Mouse (Mus musculus): ENCODE results near the gene Podnl1. TPM values are rescaled to one million over a fixed set of nuclear protein-coding genes. Genes with fewer than 3 reads are reported as not detected.

The Podnl1 gene
- 0.14 and 0.17 TPM in 2 replicates for polyA plus RNA-seq (2016; fragmentation: Nextera tagmentation; extraction: Ambion mirVana)

DNA sequence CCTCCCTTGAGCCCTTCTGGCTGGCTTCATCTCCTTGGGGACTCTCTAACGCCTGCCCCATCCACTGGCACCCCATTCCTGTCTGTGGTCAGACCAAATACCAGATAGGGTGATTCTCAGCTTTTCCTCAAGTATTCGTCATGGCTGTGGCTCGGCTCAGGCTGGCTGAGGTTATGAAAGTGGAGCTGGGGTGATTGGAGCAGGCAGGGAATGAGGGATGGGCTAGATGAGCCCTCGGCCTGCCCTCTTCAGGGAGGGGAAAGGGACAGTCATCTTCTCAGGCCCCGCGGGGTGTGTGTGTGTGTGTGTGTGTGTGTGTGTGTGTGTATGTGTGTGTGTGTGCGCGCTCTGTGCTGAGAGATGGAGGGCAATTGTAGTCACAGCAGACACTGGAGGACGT is at the start of gene Podnl1:
Podnl1 (plus strand) TSS at position 334 of the 400 bp plus-strand sequence.
- H3K27me3 ChIP-seq (ENCODE audit: poor library complexity, severe bottlenecking): no peaks in the 10 kb centered on the region
- WGBS: 71% methylated on average over 9 of the region's 9 CpGs
- no peak for DNase-seq (ENCODE audit: extremely low spot score, low spot score)
- H3K36me3 ChIP-seq (replicated peaks): no peaks in the 10 kb centered on the region
- peaks cover 15% of the 10 kb centered on the region for H3K4me1 ChIP-seq
- H3K9me3 ChIP-seq: no peaks in the 10 kb centered on the region
- no peak within 1 kb of the TSS for H3K27ac ChIP-seq
- H3K4me3 ChIP-seq: no peak within 1 kb of the TSS

DNA sequence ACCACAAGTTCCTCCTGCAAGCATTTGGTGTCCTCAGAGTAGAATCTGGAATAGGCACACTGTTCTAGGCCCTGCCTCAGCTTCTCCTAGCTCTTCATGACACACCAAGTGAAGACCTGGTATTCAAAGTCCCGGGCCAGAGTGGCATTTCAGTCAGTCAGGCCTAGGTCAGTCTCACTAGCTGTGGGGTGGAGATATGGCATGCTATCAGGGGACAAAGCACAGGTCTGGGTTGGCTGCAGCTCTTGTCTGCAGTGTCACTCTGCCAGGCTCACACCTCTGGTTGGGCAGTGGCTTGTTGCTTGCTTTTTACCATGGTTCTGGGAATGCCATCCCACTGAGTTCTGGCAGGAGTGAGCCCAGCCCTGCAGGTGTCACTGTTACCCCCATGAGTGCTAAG is 49.4 kb upstream of the Podnl1 start:
- H3K27ac ChIP-seq: no peak overlapping the region
- H3K27me3 ChIP-seq (ENCODE audit: poor library complexity, severe bottlenecking): no peaks in the 10 kb centered on the region
- whole genome bisulfite sequencing: 81% methylated on average over 1 of the region's 1 CpGs
- H3K4me1 ChIP-seq: peaks cover 48% of the 10 kb centered on the region
- no peak overlapping the region for H3K4me3 ChIP-seq
- DNase-seq (ENCODE audit: extremely low spot score, low spot score): no peak
- no peaks in the 10 kb centered on the region for H3K9me3 ChIP-seq
- peaks cover 76% of the 10 kb centered on the region for H3K36me3 ChIP-seq (replicated peaks)

GRCm38 (mm10) chr8:84076849-84077248 is 48.9 kb upstream of the Podnl1 start:
- Histone ChIP-seq H3K9me3 (no peaks in the 10 kb centered on the region), H3K27me3 (ENCODE audit: poor library complexity, severe bottlenecking) (no peaks in the 10 kb centered on the region), H3K4me3 (no peak overlapping the region; the same call in 1 of the 2 replicates), H3K36me3 (replicated peaks) (peaks cover 79% of the 10 kb centered on the region), H3K27ac (no peak overlapping the region), H3K4me1 (peaks cover 44% of the 10 kb centered on the region)
- WGBS: 83% methylated on average over 3 of the region's 3 CpGs
- DNase-seq (ENCODE audit: extremely low spot score, low spot score): no peak

DNA sequence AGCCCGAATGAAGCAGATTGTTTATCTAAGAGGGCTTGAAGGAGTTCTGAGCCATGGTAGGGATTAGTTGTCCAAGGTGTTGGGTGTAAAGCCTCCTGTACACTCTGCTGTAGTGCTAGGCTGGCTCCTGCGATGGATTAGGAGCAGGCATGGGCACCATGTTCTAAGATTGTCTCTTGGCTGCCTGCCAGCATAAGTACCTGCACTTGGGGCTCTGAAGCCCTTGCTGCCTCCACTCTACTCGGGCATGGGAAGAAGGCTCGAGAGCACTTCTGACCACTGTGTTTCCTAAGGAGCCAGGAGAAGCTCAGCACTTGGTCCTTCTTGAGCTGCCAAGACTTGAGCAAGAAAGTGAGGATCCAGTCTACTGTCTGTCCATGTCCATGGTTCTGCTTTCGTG is 46.6 kb upstream of the Podnl1 start:
- peaks cover 96% of the 10 kb centered on the region for H3K36me3 ChIP-seq (replicated peaks)

GRCm38 (mm10) chr8:84083829-84084241 is 42.0 kb upstream of the Podnl1 start:
- H3K4me3 ChIP-seq: no peak overlapping the region
- WGBS: 24% methylated on average over 8 of the region's 8 CpGs
- H3K27me3 ChIP-seq (ENCODE audit: poor library complexity, severe bottlenecking): peaks cover 12% of the 10 kb centered on the region; the same call in 1 of the 2 replicates
- H3K27ac ChIP-seq: peak overlapping the region; percentile 45; the same call in 1 of the 2 replicates
- peaks cover 22% of the 10 kb centered on the region for H3K4me1 ChIP-seq
- H3K36me3 ChIP-seq (replicated peaks): peaks cover 99% of the 10 kb centered on the region
- DNase-seq (ENCODE audit: extremely low spot score, low spot score): peak; percentile 46
- no peaks in the 10 kb centered on the region for H3K9me3 ChIP-seq

More for the DNA sequence above, 46.6 kb upstream of the Podnl1 start:
- Histone ChIP-seq H3K4me3 (no peak overlapping the region), H3K4me1 (peaks cover 31% of the 10 kb centered on the region), H3K9me3 (no peaks in the 10 kb centered on the region), H3K27ac (no peak overlapping the region), H3K27me3 (ENCODE audit: poor library complexity, severe bottlenecking) (no peaks in the 10 kb centered on the region)
- DNase-seq (ENCODE audit: extremely low spot score, low spot score): no peak
- WGBS: 91% methylated on average over 5 of the region's 5 CpGs

DNA sequence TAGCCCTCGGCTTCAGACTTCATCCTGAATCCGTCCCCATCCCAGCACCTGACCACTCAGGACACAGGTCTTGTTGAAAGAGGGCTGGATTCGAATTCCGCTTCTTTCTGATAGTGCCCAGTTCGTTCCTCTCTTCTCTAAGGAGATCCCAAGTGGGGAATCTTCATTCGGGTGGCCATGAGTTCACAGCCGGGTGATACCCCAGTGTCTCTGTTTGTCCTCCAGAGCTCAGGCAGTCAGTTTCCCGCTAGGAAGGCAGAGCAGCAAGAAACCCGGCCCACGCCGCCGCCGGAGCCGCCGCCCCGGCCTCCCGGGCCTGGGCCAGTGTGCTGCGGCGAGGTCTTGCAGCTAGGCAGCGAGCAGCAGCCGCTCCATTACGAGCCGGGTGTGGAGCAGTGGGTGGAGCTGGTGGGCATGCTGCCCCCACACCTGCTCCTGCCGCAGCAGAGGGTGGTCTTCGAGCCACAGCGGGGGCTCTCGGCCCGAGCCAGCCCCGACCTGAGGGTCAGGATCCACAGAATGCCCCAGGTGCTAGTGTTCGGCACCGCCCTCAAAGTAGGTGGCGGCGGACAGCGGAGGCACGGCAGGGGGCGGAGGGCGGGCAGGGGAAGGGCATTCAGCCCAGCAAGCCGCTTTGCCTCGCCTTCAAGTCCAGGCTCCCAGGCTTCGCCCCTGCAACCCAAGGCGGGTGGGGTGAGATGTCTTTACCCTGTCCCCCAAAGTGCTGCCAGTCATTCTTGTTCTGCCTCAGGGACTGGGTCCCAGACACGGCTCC is 41.3 kb upstream of the Podnl1 start:
- peaks cover 22% of the 10 kb centered on the region for H3K4me1 ChIP-seq
- DNase-seq (ENCODE audit: extremely low spot score, low spot score): no peak
- H3K4me3 ChIP-seq: peak overlapping the region; percentile 26
- 28% methylated on average over 42 of the region's 42 CpGs for WGBS
- H3K9me3 ChIP-seq: no peaks in the 10 kb centered on the region
- peaks cover 98% of the 10 kb centered on the region for H3K36me3 ChIP-seq (replicated peaks)
- H3K27ac ChIP-seq: peak overlapping the region; percentile 45
- H3K27me3 ChIP-seq (ENCODE audit: poor library complexity, severe bottlenecking): peaks cover 12% of the 10 kb centered on the region; the same call in 1 of the 2 replicates

- Histone ChIP-seq H3K27ac (no peak overlapping the region), H3K4me1 (peaks cover 22% of the 10 kb centered on the region), H3K36me3 (replicated peaks) (peaks cover 99% of the 10 kb centered on the region), H3K27me3 (ENCODE audit: poor library complexity, severe bottlenecking) (peaks cover 12% of the 10 kb centered on the region; the same call in 1 of the 2 replicates), H3K9me3 (no peaks in the 10 kb centered on the region), H3K4me3 (no peak overlapping the region)
- DNase-seq (ENCODE audit: extremely low spot score, low spot score): no peak
- 91% methylated on average over 7 of the region's 7 CpGs for WGBS
Measured at GRCm38 (mm10) chr8:84087156-84087555, 38.6 kb upstream of the Podnl1 start.

GRCm38 (mm10) chr8:84087821-84088220 is 38.0 kb upstream of the Podnl1 start:
- H3K9me3 ChIP-seq: no peaks in the 10 kb centered on the region
- no peak overlapping the region for H3K4me3 ChIP-seq
- no peak for DNase-seq (ENCODE audit: extremely low spot score, low spot score)
- peaks cover 22% of the 10 kb centered on the region for H3K4me1 ChIP-seq
- peaks cover 99% of the 10 kb centered on the region for H3K36me3 ChIP-seq (replicated peaks)
- no peak overlapping the region for H3K27ac ChIP-seq
- peaks cover 12% of the 10 kb centered on the region; the same call in 1 of the 2 replicates for H3K27me3 ChIP-seq (ENCODE audit: poor library complexity, severe bottlenecking)
- WGBS: 95% methylated on average over 14 of the region's 14 CpGs

GRCm38 (mm10) chr8:84089277-84089676 is 36.5 kb upstream of the Podnl1 start:
- no peak overlapping the region for H3K27ac ChIP-seq
- H3K36me3 ChIP-seq (replicated peaks): peaks cover 99% of the 10 kb centered on the region
- no peak overlapping the region for H3K4me3 ChIP-seq
- no peaks in the 10 kb centered on the region for H3K9me3 ChIP-seq
- no peak for DNase-seq (ENCODE audit: extremely low spot score, low spot score)
- peaks cover 12% of the 10 kb centered on the region; the same call in 1 of the 2 replicates for H3K27me3 ChIP-seq (ENCODE audit: poor library complexity, severe bottlenecking)
- WGBS: 89% methylated on average over 9 of the region's 9 CpGs
- H3K4me1 ChIP-seq: peaks cover 11% of the 10 kb centered on the region

- 0 out of 2 replicates have a peak, but pooled peaks cover under 1% of the 10 kb centered on the region for H3K27me3 ChIP-seq (ENCODE audit: poor library complexity, severe bottlenecking)
- H3K9me3 ChIP-seq: no peaks in the 10 kb centered on the region
- H3K27ac ChIP-seq: no peak overlapping the region
- WGBS: 95% methylated on average over 8 of the region's 8 CpGs
- H3K36me3 ChIP-seq (replicated peaks): peaks cover 99% of the 10 kb centered on the region
- no peak overlapping the region for H3K4me3 ChIP-seq
- DNase-seq (ENCODE audit: extremely low spot score, low spot score): no peak
- H3K4me1 ChIP-seq: no peaks in the 10 kb centered on the region
Measured at GRCm38 (mm10) chr8:84090585-84090984, 35.2 kb upstream of the Podnl1 start.

- H3K9me3 ChIP-seq: no peaks in the 10 kb centered on the region
- H3K36me3 ChIP-seq (replicated peaks): peaks cover 100% of the 10 kb centered on the region
- 74% methylated on average over 8 of the region's 8 CpGs for WGBS
- no peaks in the 10 kb centered on the region for H3K4me1 ChIP-seq
- DNase-seq (ENCODE audit: extremely low spot score, low spot score): no peak
- no peaks in the 10 kb centered on the region for H3K27me3 ChIP-seq (ENCODE audit: poor library complexity, severe bottlenecking)
- no peak overlapping the region for H3K27ac ChIP-seq
- no peak overlapping the region for H3K4me3 ChIP-seq
Measured at GRCm38 (mm10) chr8:84096061-84096460, 29.7 kb upstream of the Podnl1 start.

DNA sequence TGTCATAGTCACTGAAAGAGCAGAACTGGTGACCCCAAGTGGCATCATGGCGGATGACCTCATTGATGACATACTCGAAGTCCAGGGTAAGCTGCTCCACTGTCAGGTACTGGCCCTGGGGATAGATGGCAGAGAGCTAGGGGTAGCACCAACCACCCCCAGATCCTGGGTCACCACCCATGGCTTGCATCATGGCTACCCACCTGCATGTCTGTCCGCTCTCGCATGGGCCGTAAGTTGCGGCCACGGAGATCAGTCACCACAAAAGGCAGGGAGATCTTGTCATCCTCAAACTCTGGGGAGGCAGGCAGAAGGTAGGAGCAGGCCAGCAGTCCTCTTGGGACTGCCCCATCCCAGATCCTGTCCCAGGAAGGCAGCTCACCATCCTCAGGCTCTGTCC is 27.4 kb upstream of the Podnl1 start:
- no peak overlapping the region for H3K4me3 ChIP-seq
- 91% methylated on average over 7 of the region's 7 CpGs for WGBS
- H3K27me3 ChIP-seq (ENCODE audit: poor library complexity, severe bottlenecking): no peaks in the 10 kb centered on the region
- peaks cover 10% of the 10 kb centered on the region for H3K4me1 ChIP-seq
- no peaks in the 10 kb centered on the region for H3K9me3 ChIP-seq
- no peak for DNase-seq (ENCODE audit: extremely low spot score, low spot score)
- H3K36me3 ChIP-seq (replicated peaks): peaks cover 98% of the 10 kb centered on the region
- H3K27ac ChIP-seq: no peak overlapping the region

DNA sequence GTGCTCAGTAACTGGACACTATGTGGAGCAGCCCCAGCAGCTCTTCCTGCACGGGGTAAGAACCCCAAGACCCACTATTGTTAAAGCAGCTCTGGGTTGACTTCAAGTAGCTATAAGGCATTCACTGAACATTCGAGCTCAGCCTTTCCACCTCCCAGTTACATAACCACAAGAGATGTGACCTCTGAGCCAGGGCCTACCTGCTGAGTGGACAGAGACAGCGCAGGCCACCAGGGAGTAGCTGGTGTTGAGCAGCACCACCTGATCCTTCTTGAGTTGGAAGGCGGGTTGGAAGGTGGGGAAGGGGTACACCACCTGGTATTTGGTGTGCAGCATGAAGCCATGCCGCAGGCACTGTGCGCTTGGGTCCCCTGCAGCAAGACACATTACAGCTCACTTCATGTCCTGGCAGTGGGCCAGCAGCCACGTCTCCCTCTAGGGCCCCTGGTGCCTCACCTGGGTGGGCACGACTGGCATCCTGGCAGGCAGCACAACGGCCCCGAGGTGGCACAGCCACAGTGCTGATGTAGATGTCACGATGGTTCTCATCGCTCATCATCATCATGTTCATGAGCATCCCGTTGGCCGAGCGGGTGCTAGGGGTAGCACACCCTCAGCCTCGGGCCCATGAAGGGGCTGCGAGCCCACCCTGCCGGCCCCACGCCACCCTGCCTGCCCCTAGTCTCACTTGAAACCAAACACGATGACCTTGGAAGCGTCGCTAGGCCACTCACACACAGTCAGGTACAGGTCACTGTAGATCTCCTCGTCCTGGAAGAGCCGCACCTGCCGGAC is 24.1 kb upstream of the Podnl1 start:
- Histone ChIP-seq H3K4me1 (peaks cover 31% of the 10 kb centered on the region), H3K9me3 (no peaks in the 10 kb centered on the region), H3K36me3 (replicated peaks) (peaks cover 65% of the 10 kb centered on the region), H3K27me3 (ENCODE audit: poor library complexity, severe bottlenecking) (no peaks in the 10 kb centered on the region), H3K4me3 (no peak overlapping the region), H3K27ac (no peak overlapping the region)
- WGBS: 94% methylated on average over 25 of the region's 25 CpGs
- no peak for DNase-seq (ENCODE audit: extremely low spot score, low spot score)
